Mouse (Mus musculus): ENCODE measurements around the gene Zdhhc16. TPM values are rescaled to one million over a fixed set of nuclear protein-coding genes. Genes with fewer than 3 reads are reported as not detected.

Zdhhc16 gene
- 64.0 and 71.1 TPM in 2 replicates for polyA plus RNA-seq (2014; fragmentation: Nextera tagmentation; extraction: Ambion mirVana)

DNA sequence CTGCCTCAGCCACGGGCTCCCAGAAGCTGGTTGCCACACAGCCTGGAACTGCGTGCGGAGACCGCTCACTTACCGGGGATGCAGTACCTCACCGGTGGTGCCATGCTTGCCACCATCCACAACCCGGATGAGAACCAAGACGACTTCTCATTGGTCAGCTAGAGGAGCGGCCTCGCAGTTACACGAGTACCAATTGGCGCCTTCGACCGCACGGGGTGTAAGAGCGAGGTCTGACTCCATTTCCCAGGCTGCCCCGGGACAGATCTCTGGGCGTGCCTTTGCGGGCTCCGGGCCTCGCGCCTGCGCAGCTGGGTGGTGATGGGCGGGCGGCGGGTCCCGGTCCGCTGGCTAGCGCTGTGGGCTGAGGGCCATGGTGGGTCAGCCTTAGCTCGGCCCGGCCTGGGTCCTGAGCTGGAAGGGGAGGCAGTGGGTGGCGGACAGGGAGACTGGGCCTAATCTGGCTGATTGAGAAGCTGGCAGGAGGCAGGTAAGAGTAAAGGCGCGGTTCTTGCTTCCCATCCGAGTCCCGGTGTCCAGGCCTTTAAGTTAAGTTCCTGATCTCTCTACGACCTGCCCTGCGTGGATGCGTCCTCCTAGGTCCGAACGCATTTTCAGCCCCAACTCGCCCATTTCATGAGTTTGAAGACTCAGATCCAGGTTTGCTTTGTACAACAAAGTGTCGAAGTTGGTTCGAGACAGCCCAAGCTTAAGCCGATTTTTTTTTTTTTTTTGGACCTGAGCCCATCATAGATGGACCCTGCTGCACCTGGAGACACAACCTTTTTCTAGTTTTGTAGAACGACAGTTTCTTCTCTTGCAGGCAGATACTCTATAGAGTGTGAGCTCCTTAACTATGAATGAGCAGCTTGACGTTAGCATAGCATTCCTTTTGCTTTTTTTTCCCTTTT is at the start of gene Zdhhc16, which contains the start of gene Exosc1:
Zdhhc16 (plus strand) TSS at position 302 of the 908 bp plus-strand sequence.
Exosc1 (minus strand) TSS at position 245 of the 908 bp plus-strand sequence.
- H3K9ac ChIP-seq (replicated peaks; ENCODE audit: low read length): peak within 1 kb of the TSS; percentile 88
- no peaks in the 10 kb centered on the region for H3K27me3 ChIP-seq (ENCODE audit: control insufficient read depth, insufficient read depth, low read length)
- H3K27ac ChIP-seq (replicated peaks; ENCODE audit: low read depth, low read length): no peak within 1 kb of the TSS
- peak within 1 kb of the TSS; percentile 48 for H3K4me2 ChIP-seq (ENCODE audit: low read depth, low read length)
- under 1% methylated on average over 47 of the region's 47 CpGs for WGBS
- no peaks in the 10 kb centered on the region; the same call in none of the 2 replicates for H3K36me3 ChIP-seq (replicated peaks; ENCODE audit: control insufficient read depth, insufficient read depth, low read depth, low read length)
- peak within 1 kb of the TSS; percentile 85 for H3K4me3 ChIP-seq (ENCODE audit: low read depth, low read length)
- no peaks in the 10 kb centered on the region for H3K9me3 ChIP-seq (replicated peaks; ENCODE audit: control insufficient read depth, low read length)
- no peaks in the 10 kb centered on the region for H3K4me1 ChIP-seq (ENCODE audit: control insufficient read depth, insufficient read depth, low read length)
- ATAC-seq (replicated peaks; ENCODE audit: insufficient number of reproducible peaks, low FRiP score, low TSS enrichment, low read depth) (peak; percentile 100), DNase-seq (ENCODE audit: low spot score) (peak; percentile 98)

DNA sequence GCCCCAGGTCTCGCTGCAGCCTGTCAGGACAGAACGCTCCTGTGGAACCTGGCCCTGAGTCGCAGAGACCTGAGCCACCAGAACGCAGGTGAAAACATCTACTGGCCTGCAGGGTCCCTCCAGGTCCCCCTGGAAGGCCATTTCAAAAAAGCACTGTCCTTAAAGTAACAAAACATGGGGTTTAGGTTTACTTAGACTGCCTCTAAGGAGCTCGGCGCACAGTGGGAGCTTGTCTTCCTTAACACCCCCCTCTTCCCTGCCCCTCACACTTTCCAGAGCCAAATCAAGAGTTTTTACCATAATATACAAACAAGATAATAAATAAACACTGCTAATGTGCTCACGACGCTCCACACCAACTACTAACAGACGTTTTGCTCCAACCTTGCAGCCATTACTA is 49.4 kb upstream of the Zdhhc16 start:
- no peak overlapping the region for H3K4me2 ChIP-seq (ENCODE audit: low read depth, low read length)
- DNase-seq (ENCODE audit: low spot score) (no peak), ATAC-seq (replicated peaks; ENCODE audit: insufficient number of reproducible peaks, low FRiP score, low TSS enrichment, low read depth) (no peak)
- H3K4me1 ChIP-seq (ENCODE audit: control insufficient read depth, insufficient read depth, low read length): no peaks in the 10 kb centered on the region
- H3K9ac ChIP-seq (replicated peaks; ENCODE audit: low read length): no peak overlapping the region
- no peak overlapping the region for H3K27ac ChIP-seq (replicated peaks; ENCODE audit: low read depth, low read length)
- WGBS: 95% methylated on average over 9 of the region's 9 CpGs
- no peak overlapping the region for H3K4me3 ChIP-seq (ENCODE audit: low read depth, low read length)
- no peaks in the 10 kb centered on the region for H3K27me3 ChIP-seq (ENCODE audit: control insufficient read depth, insufficient read depth, low read length)
- no peaks in the 10 kb centered on the region for H3K9me3 ChIP-seq (replicated peaks; ENCODE audit: control insufficient read depth, low read length)
- H3K36me3 ChIP-seq (replicated peaks; ENCODE audit: control insufficient read depth, insufficient read depth, low read depth, low read length): no peaks in the 10 kb centered on the region; the same call in none of the 2 replicates

DNA sequence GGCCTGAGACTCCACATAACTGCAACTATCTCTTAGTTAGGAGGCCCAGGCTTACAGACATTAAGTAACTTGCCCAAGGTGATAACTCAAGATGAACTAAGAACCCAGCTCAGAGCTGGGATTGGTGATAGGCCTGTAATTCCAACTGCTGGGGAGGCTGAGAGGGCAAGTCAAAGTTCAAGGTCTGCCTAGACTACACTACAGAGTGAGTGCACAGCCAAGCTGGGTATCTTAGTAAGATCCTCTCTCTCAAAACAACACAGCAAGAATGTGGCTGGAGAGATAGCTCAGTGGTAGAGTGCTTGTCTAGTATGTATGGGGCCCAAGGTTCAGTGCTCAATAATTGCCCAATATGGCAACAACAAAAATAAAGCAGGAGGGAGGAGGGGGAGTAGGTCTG is 45.1 kb upstream of the Zdhhc16 start:
- H3K27me3 ChIP-seq (ENCODE audit: control insufficient read depth, insufficient read depth, low read length): no peaks in the 10 kb centered on the region
- DNase-seq (ENCODE audit: low spot score): no peak
- no peaks in the 10 kb centered on the region for H3K9me3 ChIP-seq (replicated peaks; ENCODE audit: control insufficient read depth, low read length)
- H3K4me2 ChIP-seq (ENCODE audit: low read depth, low read length): no peak overlapping the region
- no peak overlapping the region for H3K4me3 ChIP-seq (ENCODE audit: low read depth, low read length)
- no peaks in the 10 kb centered on the region for H3K4me1 ChIP-seq (ENCODE audit: control insufficient read depth, insufficient read depth, low read length)
- H3K9ac ChIP-seq (replicated peaks; ENCODE audit: low read length): no peak overlapping the region
- no peak for ATAC-seq (replicated peaks; ENCODE audit: insufficient number of reproducible peaks, low FRiP score, low TSS enrichment, low read depth)
- no peaks in the 10 kb centered on the region; the same call in none of the 2 replicates for H3K36me3 ChIP-seq (replicated peaks; ENCODE audit: control insufficient read depth, insufficient read depth, low read depth, low read length)
- no peak overlapping the region for H3K27ac ChIP-seq (replicated peaks; ENCODE audit: low read depth, low read length)

DNA sequence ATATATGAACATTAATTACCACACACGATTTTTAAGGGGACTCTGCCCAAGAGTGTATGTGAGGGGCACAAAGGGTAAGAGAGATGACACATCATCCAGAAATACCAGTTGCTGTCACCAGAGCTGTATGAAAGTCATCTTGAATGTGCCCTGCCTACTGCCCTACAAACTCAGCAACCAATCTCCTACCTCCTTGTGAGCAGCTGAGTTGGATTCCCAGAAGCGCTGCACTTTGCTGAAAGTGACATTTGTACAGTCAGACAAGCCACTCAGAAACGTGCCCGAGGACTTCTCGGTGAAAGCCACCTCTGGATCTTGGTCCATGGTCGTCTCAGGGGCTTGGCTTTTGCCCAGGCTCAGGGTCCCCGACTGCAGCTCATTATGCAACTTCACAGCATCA is 38.3 kb upstream of the Zdhhc16 start:
- peak overlapping the region; percentile 75 for H3K4me3 ChIP-seq (ENCODE audit: low read depth, low read length)
- no peaks in the 10 kb centered on the region for H3K36me3 ChIP-seq (replicated peaks; ENCODE audit: control insufficient read depth, insufficient read depth, low read depth, low read length)
- no peaks in the 10 kb centered on the region for H3K27me3 ChIP-seq (ENCODE audit: control insufficient read depth, insufficient read depth, low read length)
- no peaks in the 10 kb centered on the region for H3K9me3 ChIP-seq (replicated peaks; ENCODE audit: control insufficient read depth, low read length)
- no peak for DNase-seq (ENCODE audit: low spot score)
- ATAC-seq (replicated peaks; ENCODE audit: insufficient number of reproducible peaks, low FRiP score, low TSS enrichment, low read depth): no peak
- H3K4me1 ChIP-seq (ENCODE audit: control insufficient read depth, insufficient read depth, low read length): no peaks in the 10 kb centered on the region
- H3K9ac ChIP-seq (replicated peaks; ENCODE audit: low read length): no peak overlapping the region
- peak overlapping the region; percentile 65 for H3K4me2 ChIP-seq (ENCODE audit: low read depth, low read length)
- H3K27ac ChIP-seq (replicated peaks; ENCODE audit: low read depth, low read length): no peak overlapping the region
- WGBS: 62% methylated on average over 7 of the region's 7 CpGs

DNA sequence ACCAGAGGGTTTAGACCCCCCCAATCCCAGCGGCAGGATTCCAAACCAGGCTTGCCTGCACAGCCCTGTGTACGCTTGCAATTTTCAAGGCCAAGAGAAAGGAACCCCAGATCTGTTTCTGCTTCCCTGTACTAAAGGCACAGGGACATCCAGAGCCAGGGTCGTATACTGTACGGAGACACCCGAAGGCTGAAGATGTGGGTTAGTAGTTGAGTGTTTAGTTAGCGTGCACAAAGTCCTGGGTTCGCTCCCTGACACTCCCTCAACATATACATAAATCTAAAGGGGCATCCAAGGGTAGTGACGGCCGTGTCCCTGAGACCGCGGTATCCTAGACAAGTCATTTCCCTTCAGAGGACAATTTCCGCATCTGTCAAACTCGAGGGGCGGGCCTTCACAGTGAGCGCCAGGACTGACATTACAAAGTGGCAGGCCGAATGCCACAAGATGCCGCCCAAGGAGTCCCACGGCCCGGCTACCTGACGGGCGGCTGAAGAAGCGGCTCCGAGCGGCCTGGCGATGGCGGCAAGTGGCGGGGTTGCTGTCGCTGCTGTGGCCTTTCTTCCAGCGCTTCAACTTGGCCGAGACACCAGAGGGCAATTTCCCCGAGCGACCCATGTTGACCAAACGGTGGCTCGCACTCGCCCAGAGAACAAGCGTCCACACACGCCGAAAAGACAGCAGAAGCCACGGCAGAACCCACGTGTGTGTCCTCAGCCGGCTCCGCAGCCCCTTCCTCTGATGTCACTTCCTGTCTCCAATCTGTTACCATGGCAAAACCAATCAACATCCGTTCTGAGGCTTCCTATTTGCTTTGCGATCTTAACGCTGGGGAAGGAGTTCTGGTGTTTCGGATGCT is 37.6 kb upstream of the Zdhhc16 start, which contains the start of gene Rrp12:
Rrp12 (minus strand) TSS at position 714 of the 859 bp plus-strand sequence.
- H3K27me3 ChIP-seq (ENCODE audit: control insufficient read depth, insufficient read depth, low read length): no peaks in the 10 kb centered on the region
- no peaks in the 10 kb centered on the region for H3K36me3 ChIP-seq (replicated peaks; ENCODE audit: control insufficient read depth, insufficient read depth, low read depth, low read length)
- H3K4me1 ChIP-seq (ENCODE audit: control insufficient read depth, insufficient read depth, low read length): no peaks in the 10 kb centered on the region
- H3K27ac ChIP-seq (replicated peaks; ENCODE audit: low read depth, low read length): no peak within 1 kb of the TSS
- ATAC-seq (replicated peaks; ENCODE audit: insufficient number of reproducible peaks, low FRiP score, low TSS enrichment, low read depth): peak; percentile 87
- H3K4me2 ChIP-seq (ENCODE audit: low read depth, low read length): peak within 1 kb of the TSS; percentile 65
- WGBS: 1% methylated on average over 46 of the region's 46 CpGs
- H3K9ac ChIP-seq (replicated peaks; ENCODE audit: low read length): peak within 1 kb of the TSS; percentile 52
- H3K4me3 ChIP-seq (ENCODE audit: low read depth, low read length): peak within 1 kb of the TSS; percentile 75
- no peaks in the 10 kb centered on the region for H3K9me3 ChIP-seq (replicated peaks; ENCODE audit: control insufficient read depth, low read length)
- DNase-seq (ENCODE audit: low spot score): peak; percentile 97

DNA sequence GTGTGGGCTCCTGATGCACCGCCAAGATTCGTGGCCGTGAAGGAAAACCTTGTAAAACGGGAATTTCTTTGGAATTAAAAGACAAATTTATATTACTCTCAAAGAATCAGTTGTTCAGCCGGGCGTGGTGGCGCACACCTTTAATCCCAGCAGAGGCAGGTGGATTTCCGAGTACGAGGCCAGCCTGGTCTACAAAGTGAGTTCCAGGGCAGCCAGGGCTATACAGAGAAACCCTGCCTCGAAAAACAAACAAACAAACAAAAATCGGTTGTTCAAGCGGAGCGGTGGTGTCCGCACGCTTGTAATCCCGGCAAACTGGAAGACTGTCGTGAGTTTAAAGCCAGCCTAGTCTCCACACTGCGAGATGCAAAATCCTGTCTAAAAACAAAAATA is 37.0 kb upstream of the Zdhhc16 start:
- H3K9ac ChIP-seq (replicated peaks; ENCODE audit: low read length): no peak overlapping the region; the same call in 1 of the 2 replicates
- peak overlapping the region; percentile 65 for H3K4me2 ChIP-seq (ENCODE audit: low read depth, low read length)
- H3K27me3 ChIP-seq (ENCODE audit: control insufficient read depth, insufficient read depth, low read length): no peaks in the 10 kb centered on the region
- H3K4me1 ChIP-seq (ENCODE audit: control insufficient read depth, insufficient read depth, low read length): no peaks in the 10 kb centered on the region
- H3K4me3 ChIP-seq (ENCODE audit: low read depth, low read length): peak overlapping the region; percentile 75
- no peak for ATAC-seq (replicated peaks; ENCODE audit: insufficient number of reproducible peaks, low FRiP score, low TSS enrichment, low read depth)
- no peaks in the 10 kb centered on the region for H3K9me3 ChIP-seq (replicated peaks; ENCODE audit: control insufficient read depth, low read length)
- H3K27ac ChIP-seq (replicated peaks; ENCODE audit: low read depth, low read length): no peak overlapping the region
- H3K36me3 ChIP-seq (replicated peaks; ENCODE audit: control insufficient read depth, insufficient read depth, low read depth, low read length): no peaks in the 10 kb centered on the region
- WGBS: 21% methylated on average over 18 of the region's 18 CpGs
- no peak for DNase-seq (ENCODE audit: low spot score)

DNA sequence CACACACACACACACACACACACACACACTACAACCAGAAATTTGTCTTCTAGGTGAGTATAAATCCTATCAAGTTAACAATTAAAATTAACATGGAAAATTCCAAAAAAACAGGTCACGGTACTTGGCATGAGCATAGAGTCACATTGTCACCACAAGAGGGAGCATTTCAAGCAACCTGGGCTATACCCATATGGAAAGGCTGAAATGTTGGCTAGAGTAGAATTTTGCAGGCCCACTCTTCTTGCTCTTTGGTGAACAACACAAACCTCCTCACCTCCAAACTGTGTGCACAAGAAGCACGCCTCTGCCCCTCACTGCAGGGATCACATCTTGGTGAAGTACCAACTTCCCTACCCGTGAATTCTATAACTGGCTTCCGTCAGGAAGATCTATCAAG is 34.4 kb upstream of the Zdhhc16 start:
- no peak overlapping the region for H3K4me2 ChIP-seq (ENCODE audit: low read depth, low read length)
- no peak overlapping the region for H3K4me3 ChIP-seq (ENCODE audit: low read depth, low read length)
- H3K27me3 ChIP-seq (ENCODE audit: control insufficient read depth, insufficient read depth, low read length): no peaks in the 10 kb centered on the region
- no peak overlapping the region for H3K9ac ChIP-seq (replicated peaks; ENCODE audit: low read length)
- WGBS: 41% methylated on average over 4 of the region's 4 CpGs
- H3K36me3 ChIP-seq (replicated peaks; ENCODE audit: control insufficient read depth, insufficient read depth, low read depth, low read length): no peaks in the 10 kb centered on the region
- H3K9me3 ChIP-seq (replicated peaks; ENCODE audit: control insufficient read depth, low read length): no peaks in the 10 kb centered on the region
- ATAC-seq (replicated peaks; ENCODE audit: insufficient number of reproducible peaks, low FRiP score, low TSS enrichment, low read depth) (no peak), DNase-seq (ENCODE audit: low spot score) (peak; percentile 79)
- no peaks in the 10 kb centered on the region for H3K4me1 ChIP-seq (ENCODE audit: control insufficient read depth, insufficient read depth, low read length)
- no peak overlapping the region for H3K27ac ChIP-seq (replicated peaks; ENCODE audit: low read depth, low read length)
